Mouse (Mus musculus) liver, adult (tissue): ENCODE results near the gene Gm5108.

Experiments
- GATA4 ChIP-seq: IDR thresholded peaks from 2 replicates; pipeline ENCODE4 v1.6.1; 2014; ENCODE audit warnings: mild to moderate bottlenecking, low read length; ENCODE audit not compliant: insufficient replicate concordance

Gene Gm5108

GRCm38 (mm10) chr5:67941369-67941768, at the start of gene Gm5108:
Gene Gm5108 (plus strand): TSS chr5:67941669.
- no peak for TF ChIP-seq GATA4

GRCm38 (mm10) chr5:67898921-67899320, 42.5 kb upstream of the Gm5108 start:
- no peak for TF ChIP-seq GATA4

- TF ChIP-seq GATA4, result no peak
Observed at GRCm38 (mm10) chr5:67904555-67904954, 36.9 kb upstream of the Gm5108 start.

DNA sequence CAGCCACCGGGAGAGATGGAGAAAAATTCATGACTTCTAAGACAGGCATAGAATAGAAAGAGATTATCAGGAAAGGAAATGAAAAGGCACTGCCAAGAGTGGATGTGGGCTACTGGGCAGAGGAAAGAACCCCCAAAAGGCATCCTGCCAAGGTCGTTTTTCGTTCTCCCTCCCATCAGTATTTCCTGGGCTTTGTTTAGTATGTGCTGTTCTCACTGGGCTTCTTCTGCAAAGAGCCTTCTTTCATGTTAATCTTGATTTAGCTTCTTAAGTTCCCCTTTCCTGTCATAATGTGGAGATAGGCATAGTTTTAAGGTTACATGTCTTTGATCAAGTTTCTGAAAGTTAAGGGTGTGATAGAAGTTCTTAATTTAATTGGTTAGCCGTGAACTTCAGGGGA, 10.9 kb upstream of the Gm5108 start:
- TF ChIP-seq GATA4, result no peak

GRCm38 (mm10) chr5:67931623-67932022, 9.8 kb upstream of the Gm5108 start:
- no peak for TF ChIP-seq GATA4

DNA sequence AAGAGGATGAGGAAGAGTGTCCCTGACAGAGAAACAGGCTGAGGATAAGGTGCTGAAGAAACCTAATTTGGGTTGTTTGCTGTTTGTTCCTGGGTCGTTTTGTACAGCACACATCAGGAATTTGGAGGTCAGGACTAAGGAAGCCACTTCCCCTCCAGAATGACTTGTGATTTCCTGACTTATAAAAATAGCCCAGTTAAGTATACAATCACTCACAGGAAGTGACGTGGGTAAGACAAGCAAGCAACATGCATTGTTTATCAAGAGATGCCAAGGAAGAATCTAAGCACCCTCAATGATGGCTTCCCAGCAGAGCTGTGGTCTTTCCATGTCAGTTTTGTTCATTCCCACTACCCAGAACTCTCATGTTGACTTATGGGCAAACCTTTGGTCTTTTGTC, 1.7 kb downstream of the Gm5108 start:
- peak; percentile 47; the same call in 1 of the 2 replicates for TF ChIP-seq GATA4

DNA sequence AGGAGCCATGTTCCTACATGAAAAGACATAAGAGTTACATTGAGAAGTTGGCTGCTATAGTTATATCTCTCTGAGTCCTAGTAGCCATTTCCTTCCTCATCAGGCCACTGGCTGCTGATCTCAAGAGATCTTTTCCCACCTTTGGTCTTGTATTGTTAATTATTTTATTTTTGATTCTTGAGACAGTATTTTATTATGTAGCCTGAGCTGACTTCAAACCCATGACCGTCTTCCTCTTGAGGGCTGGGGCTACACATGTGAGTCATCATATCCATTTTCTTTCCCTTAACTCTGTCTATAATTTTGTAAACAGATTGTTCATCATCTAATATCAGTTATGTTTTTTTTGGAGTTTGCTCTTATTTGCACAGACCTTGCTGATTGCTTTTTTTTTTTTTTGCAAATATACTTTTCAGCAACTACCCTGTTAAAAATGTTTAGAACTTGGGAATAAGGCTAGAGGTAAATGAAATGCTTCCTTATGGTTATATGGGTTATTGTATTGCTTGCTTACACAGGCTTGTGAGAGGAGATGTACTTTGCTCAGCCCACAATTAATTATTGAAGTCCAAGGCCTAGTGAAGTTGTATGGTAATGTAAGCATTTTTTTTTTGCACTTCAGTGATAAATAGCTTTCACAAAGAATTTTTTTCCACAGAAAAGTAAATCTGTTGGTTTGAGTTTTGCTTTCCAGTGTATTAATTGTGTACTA, 2.8 kb downstream of the Gm5108 start:
- TF ChIP-seq GATA4, result no peak

DNA sequence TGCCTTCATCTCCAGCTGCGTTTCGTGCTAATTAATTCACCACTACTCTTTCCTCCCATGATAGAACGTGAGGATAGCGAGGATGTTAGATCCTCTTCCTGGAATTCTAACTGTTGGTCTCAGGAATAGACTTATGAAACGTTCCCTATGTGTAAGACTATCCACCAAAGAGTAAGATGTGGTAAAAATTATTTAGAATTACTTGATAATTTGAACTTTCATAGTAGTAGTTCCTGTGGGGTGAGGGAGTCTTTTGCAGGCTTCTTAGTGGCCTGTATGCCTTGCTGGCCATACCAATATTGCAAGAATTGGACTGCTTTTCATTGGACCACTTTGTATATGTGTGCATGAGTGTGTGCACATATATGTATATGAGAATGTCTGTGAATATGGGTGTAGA, 4.9 kb downstream of the Gm5108 start, which contains the start of gene Gm21905:
Gene Gm21905, minus strand, starts transcription at position 101 of the 400 bp plus-strand sequence.
- no peak for TF ChIP-seq GATA4

DNA sequence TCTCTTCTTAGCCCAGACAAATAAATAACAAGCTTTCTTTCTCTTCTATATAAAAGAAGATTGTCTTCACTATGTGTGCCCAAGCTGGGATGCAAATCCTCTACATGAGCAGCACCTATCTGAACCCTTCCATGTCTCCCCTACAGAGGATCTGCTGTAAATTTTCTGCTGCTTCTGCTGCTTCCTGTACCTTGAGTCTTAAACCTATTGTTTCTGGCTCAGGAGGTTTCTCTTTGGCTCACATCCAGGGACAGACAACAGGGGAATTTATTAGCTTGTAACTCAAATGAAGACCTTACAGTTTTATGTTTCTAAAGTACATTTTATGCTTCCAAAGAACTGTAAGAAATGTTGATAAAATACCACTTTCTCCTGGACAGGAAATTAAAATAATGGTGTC, 5.5 kb downstream of the Gm5108 start:
- TF ChIP-seq GATA4, result no peak

DNA sequence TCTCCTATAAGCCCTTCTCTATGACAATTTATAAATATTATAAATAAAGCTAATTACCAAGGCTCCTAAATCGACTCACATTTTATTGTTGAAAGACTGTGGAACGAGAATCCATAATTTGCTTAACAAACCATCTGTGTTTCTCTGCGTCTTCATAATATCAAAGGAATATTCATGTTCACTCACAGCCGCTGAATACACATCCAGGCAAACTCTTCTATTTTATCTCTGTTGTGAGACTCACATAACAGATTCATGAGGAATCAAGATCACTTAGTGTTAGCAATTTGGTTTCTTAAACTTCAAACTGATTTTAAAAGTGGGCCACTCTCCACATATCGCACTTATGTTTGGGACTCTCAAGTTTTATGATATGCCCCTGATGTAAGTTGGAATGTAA, 6.6 kb downstream of the Gm5108 start:
- no peak for TF ChIP-seq GATA4

GRCm38 (mm10) chr5:67954097-67954496, 12.6 kb downstream of the Gm5108 start:
- TF ChIP-seq GATA4, result no peak

- TF ChIP-seq GATA4, result no peak
Observed at GRCm38 (mm10) chr5:67955486-67955885, 14.0 kb downstream of the Gm5108 start.

- TF ChIP-seq GATA4, result no peak
Observed at GRCm38 (mm10) chr5:67961708-67962629, 20.5 kb downstream of the Gm5108 start.

DNA sequence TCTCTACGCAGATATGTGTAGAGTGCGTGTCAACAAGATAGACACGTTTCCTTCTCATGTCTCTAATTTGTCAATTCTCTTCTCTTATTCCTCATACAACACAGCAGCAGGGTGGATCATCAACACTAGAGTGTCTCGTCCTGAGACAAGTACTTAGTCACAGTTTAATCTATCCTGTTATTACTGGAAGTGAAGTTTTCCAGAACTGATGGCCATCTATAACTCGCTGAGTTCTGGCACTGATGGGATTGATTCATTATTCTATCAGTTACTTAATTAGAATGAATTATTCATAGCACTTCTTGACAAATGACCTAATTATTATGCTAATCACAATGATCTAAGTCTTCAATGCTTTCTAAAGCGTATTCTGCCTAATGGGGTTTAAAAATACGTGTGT, 28.1 kb downstream of the Gm5108 start:
- no peak for TF ChIP-seq GATA4

DNA sequence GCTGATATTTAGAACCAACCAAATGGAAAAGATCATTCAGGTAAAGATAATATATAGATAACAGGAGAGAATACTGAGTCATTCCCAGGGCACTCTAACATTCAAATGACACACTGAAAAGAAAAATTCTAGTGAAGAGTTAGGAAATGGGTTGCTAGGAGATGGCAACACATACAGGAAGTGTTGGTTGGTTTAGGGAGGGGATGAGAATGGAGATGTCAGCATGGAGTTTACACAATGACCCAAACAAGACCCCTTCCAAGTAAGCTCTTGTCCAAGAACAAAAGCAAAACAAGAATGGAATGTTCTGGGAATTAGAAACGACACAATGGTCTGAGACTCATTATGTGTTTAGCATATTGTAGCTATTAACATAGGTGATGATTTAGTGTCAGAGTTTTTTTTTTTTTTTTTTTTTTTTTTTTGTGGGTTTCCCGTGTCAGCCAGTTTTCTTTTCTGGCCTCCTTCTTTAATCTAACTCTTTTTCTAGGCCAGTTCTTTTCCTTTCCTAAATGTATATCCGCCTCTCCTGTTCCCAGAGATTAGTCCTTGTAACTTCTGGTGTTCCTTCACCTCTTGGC, 40.6 kb downstream of the Gm5108 start:
- TF ChIP-seq GATA4, result no peak

GRCm38 (mm10) chr5:67990426-67990825, 49.0 kb downstream of the Gm5108 start:
- TF ChIP-seq GATA4, result peak; percentile 80; the same call in 1 of the 2 replicates
